Mouse (Mus musculus): ENCODE results near the gene Ube4b.

The Ube4b gene

GRCm38 (mm10) chr4:149393311-149393995 is 33.1 kb downstream of the Ube4b start:
- no peak for DNase-seq

GRCm38 (mm10) chr4:149392359-149392758 is 34.2 kb downstream of the Ube4b start:
- DNase-seq: no peak

GRCm38 (mm10) chr4:149381001-149381400 is 45.5 kb downstream of the Ube4b start:
- DNase-seq: peak; percentile 49

GRCm38 (mm10) chr4:149379881-149380280 is 46.7 kb downstream of the Ube4b start:
- no peak for DNase-seq

GRCm38 (mm10) chr4:149378819-149379218 is 47.7 kb downstream of the Ube4b start:
- DNase-seq: no peak

- no peak for DNase-seq
Observed at GRCm38 (mm10) chr4:149376034-149376433, 50.5 kb downstream of the Ube4b start.

GRCm38 (mm10) chr4:149374662-149375061 is 51.9 kb downstream of the Ube4b start:
- DNase-seq: no peak

GRCm38 (mm10) chr4:149373927-149374326 is 52.6 kb downstream of the Ube4b start:
- DNase-seq: no peak

GRCm38 (mm10) chr4:149373431-149373830 is 53.1 kb downstream of the Ube4b start:
- DNase-seq: peak; percentile 65

GRCm38 (mm10) chr4:149365702-149366370 is 60.7 kb downstream of the Ube4b start:
- DNase-seq: no peak

GRCm38 (mm10) chr4:149364896-149365295 is 61.7 kb downstream of the Ube4b start:
- no peak for DNase-seq

GRCm38 (mm10) chr4:149361051-149361450 is 65.5 kb downstream of the Ube4b start:
- DNase-seq: no peak

- no peak for DNase-seq
Observed at GRCm38 (mm10) chr4:149360647-149361046, 65.9 kb downstream of the Ube4b start.

GRCm38 (mm10) chr4:149357982-149358381 is 68.6 kb downstream of the Ube4b start:
- DNase-seq: no peak

- DNase-seq: no peak
Observed at GRCm38 (mm10) chr4:149354671-149355070, 71.9 kb downstream of the Ube4b start.

- DNase-seq: no peak
Observed at GRCm38 (mm10) chr4:149351596-149352150, 74.9 kb downstream of the Ube4b start.

- DNase-seq: no peak
Observed at GRCm38 (mm10) chr4:149348963-149349362, 77.6 kb downstream of the Ube4b start.

GRCm38 (mm10) chr4:149345873-149346272 is 80.7 kb downstream of the Ube4b start:
- DNase-seq: no peak

GRCm38 (mm10) chr4:149344311-149344710 is 82.2 kb downstream of the Ube4b start:
- no peak for DNase-seq

- no peak for DNase-seq
Observed at GRCm38 (mm10) chr4:149340680-149341079, 85.9 kb downstream of the Ube4b start.

- DNase-seq: no peak
Observed at GRCm38 (mm10) chr4:149339426-149340214, 86.9 kb downstream of the Ube4b start.

GRCm38 (mm10) chr4:149338137-149338536 is 88.4 kb downstream of the Ube4b start:
- DNase-seq: no peak

- DNase-seq: no peak
Observed at GRCm38 (mm10) chr4:149337353-149337752, 89.2 kb downstream of the Ube4b start.
